Mouse (Mus musculus): Measurements from ENCODE around the gene Icam2.

DNA sequence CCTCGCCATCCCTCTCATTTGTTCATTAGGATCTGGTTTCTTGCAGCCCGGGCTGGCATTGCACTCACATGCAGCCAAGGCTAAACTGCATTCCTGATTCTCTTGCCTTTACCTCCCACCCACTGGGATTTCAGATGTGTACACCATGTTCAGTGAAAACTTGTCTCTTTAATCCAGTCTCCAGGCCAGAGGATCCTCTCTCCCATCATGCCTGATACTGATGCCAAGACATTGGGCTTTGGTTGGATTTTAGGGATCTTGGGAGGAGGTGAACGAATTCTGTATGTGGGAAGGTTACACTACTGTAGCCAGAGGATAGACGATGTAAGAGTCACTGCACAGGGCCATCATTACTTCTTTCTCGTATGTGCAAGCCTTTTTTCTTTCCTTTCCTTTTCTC, 37.3 kb upstream of the Icam2 start:
- no peak for TF ChIP-seq CTCF (IDR thresholded peaks at IDR 0.05; ENCODE audit: borderline replicate concordance, insufficient read depth, low read depth, low read length)
- TF ChIP-seq POLR2A (IDR thresholded peaks at IDR 0.05; ENCODE audit: borderline replicate concordance, insufficient read depth, low read length), result no peak

Measured in cerebellum, adult 2 months (tissue).